Mouse (Mus musculus) heart, postnatal 36 days (tissue): ENCODE results near the gene Ttc8. TPM values are rescaled to one million over a fixed set of nuclear protein-coding genes. Genes with fewer than 3 reads are reported as not detected.

Experiments used
- DNase-seq, 2 experiments: peaks; one replicate each; pipeline ENCODE4 v3.0.0; 2021 to 2022
- intact Hi-C: fragments of 180-260 bp; cut with DNase I; formaldehyde crosslinking; loops from one replicate; pipeline ENCODE4 v1.15.1; 2025
- total RNA-seq, 2 experiments: library from RNA; stranded (reverse); gene quantifications; 2 replicates each; pipeline ENCODE4 v1.2.3; 2021

The Ttc8 gene
- total RNA-seq, 2 experiments from 2014 or later, result 5.4 TPM

GRCm38 (mm10) chr12:99024430-99024960 lies 104.1 kb downstream of the Ttc8 start:
- no peak for DNase-seq
- intact Hi-C loops, result no loop called here

GRCm38 (mm10) chr12:99026291-99026690 lies 105.9 kb downstream of the Ttc8 start:
- intact Hi-C loops, result no loop called here
- DNase-seq, result no peak

GRCm38 (mm10) chr12:99028665-99029064 lies 108.3 kb downstream of the Ttc8 start:
- no peak for DNase-seq
- intact Hi-C loops, result no loop called here

GRCm38 (mm10) chr12:99030022-99030421 lies 109.6 kb downstream of the Ttc8 start:
- intact Hi-C loops, result no loop called here
- no peak for DNase-seq

Other genes starting within 250 kb of the Ttc8 start
- gene Ptpn21, start 183.2 kb upstream of the Ttc8 start, total RNA-seq, result 10 to 100 TPM; 28.3 to 31.5 TPM
- 10 to 100 TPM; 59.0 to 59.9 TPM for gene Zc3h14, start 173.6 kb upstream of the Ttc8 start, total RNA-seq
- gene Eml5, start 19.1 kb upstream of the Ttc8 start, total RNA-seq, result 1 to 10 TPM; 3.1 to 3.7 TPM